Mouse (Mus musculus) ES-Bruce4 (cell line): ENCODE results near the gene Lhfpl3. TPM values are rescaled to one million over a fixed set of nuclear protein-coding genes. Genes with fewer than 3 reads are reported as not detected.

Experiments used
- H3K27ac ChIP-seq: 2 replicates; pipeline ENCODE4 v1.5.1; 2012; ENCODE audit warnings: low read length, inconsistent platforms; ENCODE audit not compliant: insufficient read depth
- H3K27me3 ChIP-seq: 2 replicates; pipeline ENCODE4 v1.6.1; 2012; ENCODE audit warnings: mild to moderate bottlenecking, low read length, inconsistent platforms; ENCODE audit not compliant: control insufficient read depth, poor library complexity, insufficient read depth, severe bottlenecking
- H3K36me3 ChIP-seq: 2 replicates; pipeline ENCODE4 v1.6.1; 2012; ENCODE audit warnings: inconsistent platforms, mild to moderate bottlenecking, low read length, moderate library complexity; ENCODE audit not compliant: control insufficient read depth, poor library complexity, insufficient read depth, severe bottlenecking
- H3K4me1 ChIP-seq: one replicate; pipeline ENCODE4 v1.8.1; 2011; ENCODE audit warnings: low read length; ENCODE audit not compliant: control insufficient read depth, insufficient read depth
- H3K4me3 ChIP-seq: 2 replicates; pipeline ENCODE4 v1.5.1; 2011; ENCODE audit warnings: low read depth, mild to moderate bottlenecking, low read length
- H3K9ac ChIP-seq: 2 replicates; pipeline ENCODE4 v1.6.1; 2012; ENCODE audit warnings: low read depth, mild to moderate bottlenecking, inconsistent platforms; ENCODE audit not compliant: poor library complexity, severe bottlenecking
- H3K9me3 ChIP-seq: replicated peaks from 2 replicates; pipeline ENCODE4 v1.6.1; 2012; ENCODE audit warnings: mild to moderate bottlenecking, low read length, inconsistent platforms; ENCODE audit not compliant: control insufficient read depth, poor library complexity, insufficient read depth, severe bottlenecking
- CTCF ChIP-seq: IDR thresholded peaks from one replicate; pipeline ENCODE4 v1.8.1; 2011; ENCODE audit warnings: low read depth, low read length
- EP300 ChIP-seq: IDR thresholded peaks from 2 replicates; pipeline ENCODE4 v1.6.1; 2011; ENCODE audit warnings: low read depth, low read length; ENCODE audit not compliant: insufficient read depth
- POLR2A ChIP-seq: IDR thresholded peaks from one replicate; pipeline ENCODE4 v1.8.1; 2011; ENCODE audit warnings: low read length; ENCODE audit not compliant: insufficient read depth
- polyA plus RNA-seq: library from polyadenylated mRNA; stranded (reverse); fragments of >200 nt; gene quantifications from 2 replicates; pipeline ENCODE4 v1.2.4, GENCODE M21; 2011; ENCODE audit warnings: low read depth; ENCODE audit not compliant: missing spikeins, insufficient read depth, insufficient read length

Lhfpl3 gene
- polyA plus RNA-seq, 1 experiment = not detected

DNA sequence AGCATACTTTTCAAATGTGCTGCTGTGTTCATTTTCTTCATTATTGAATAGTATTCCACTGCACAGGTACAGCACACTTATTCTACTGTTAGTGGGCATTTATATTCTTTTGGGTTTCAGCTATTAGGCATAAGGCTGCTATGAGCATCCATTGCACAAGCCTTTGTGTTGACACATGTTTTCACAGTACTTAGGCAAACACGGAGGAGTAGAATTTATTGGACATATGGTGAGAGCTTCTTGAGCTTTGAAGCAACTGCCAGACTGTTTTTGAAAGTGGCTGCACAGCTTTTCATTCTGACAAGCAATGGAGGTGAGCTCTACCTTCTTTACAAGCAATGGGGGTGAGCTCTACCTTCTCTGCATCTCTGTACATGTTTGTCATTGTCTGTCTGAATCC lies 49.5 kb downstream of the Lhfpl3 start:
- no peak overlapping the region for H3K4me3 ChIP-seq
- H3K9me3 ChIP-seq = no peaks in the 10 kb centered on the region
- no peak overlapping the region for H3K9ac ChIP-seq
- TF ChIP-seq EP300 (no peak), POLR2A (no peak), CTCF (no peak)
- H3K36me3 ChIP-seq = no peaks in the 10 kb centered on the region
- no peak overlapping the region for H3K27ac ChIP-seq
- no peaks in the 10 kb centered on the region for H3K27me3 ChIP-seq
- no peaks in the 10 kb centered on the region for H3K4me1 ChIP-seq

GRCm38 (mm10) chr5:22813426-22813825 lies 67.6 kb downstream of the Lhfpl3 start:
- TF ChIP-seq CTCF = no peak
- no peak for TF ChIP-seq EP300
- Histone ChIP-seq H3K9me3 (no peaks in the 10 kb centered on the region), H3K9ac (no peak overlapping the region), H3K27ac (no peak overlapping the region), H3K4me3 (no peak overlapping the region), H3K4me1 (no peaks in the 10 kb centered on the region), H3K36me3 (no peaks in the 10 kb centered on the region), H3K27me3 (no peaks in the 10 kb centered on the region)

- no peak overlapping the region for H3K4me3 ChIP-seq
- no peak overlapping the region for H3K27ac ChIP-seq
Measured at GRCm38 (mm10) chr5:22829822-22830450, 84.1 kb downstream of the Lhfpl3 start.

DNA sequence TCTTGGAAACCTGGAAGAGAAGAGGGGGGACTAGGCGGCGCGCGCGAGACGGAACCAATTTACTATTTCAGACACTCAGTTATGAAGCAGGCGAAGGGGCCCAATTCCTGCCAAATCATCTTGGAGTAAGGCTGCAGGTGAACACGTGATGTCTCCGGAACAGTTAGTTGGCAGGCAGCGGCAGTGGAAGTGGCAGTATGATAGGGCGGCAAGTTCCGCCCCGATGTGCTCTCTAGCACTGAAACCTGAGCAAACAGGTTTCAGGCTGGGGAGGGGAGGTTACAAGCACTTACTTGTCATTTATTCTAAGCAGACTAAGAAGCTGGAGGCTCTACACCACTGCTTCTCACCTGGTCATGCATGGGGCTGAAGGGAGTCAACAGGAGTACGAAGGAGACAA lies 105.7 kb downstream of the Lhfpl3 start:
- Histone ChIP-seq H3K9ac (no peak overlapping the region), H3K27ac (no peak overlapping the region), H3K4me1 (no peaks in the 10 kb centered on the region), H3K4me3 (peak overlapping the region; percentile 24), H3K9me3 (no peaks in the 10 kb centered on the region), H3K27me3 (no peaks in the 10 kb centered on the region), H3K36me3 (no peaks in the 10 kb centered on the region)
- TF ChIP-seq POLR2A = no peak
- TF ChIP-seq EP300 = no peak
- no peak for TF ChIP-seq CTCF

More at GRCm38 (mm10) chr5:22829822-22830450, 84.1 kb downstream of the Lhfpl3 start:
- Histone ChIP-seq H3K27me3 (no peaks in the 10 kb centered on the region), H3K4me1 (no peaks in the 10 kb centered on the region), H3K9ac (no peak overlapping the region), H3K9me3 (no peaks in the 10 kb centered on the region), H3K36me3 (no peaks in the 10 kb centered on the region)
- TF ChIP-seq POLR2A (no peak), CTCF (no peak), EP300 (no peak)

DNA sequence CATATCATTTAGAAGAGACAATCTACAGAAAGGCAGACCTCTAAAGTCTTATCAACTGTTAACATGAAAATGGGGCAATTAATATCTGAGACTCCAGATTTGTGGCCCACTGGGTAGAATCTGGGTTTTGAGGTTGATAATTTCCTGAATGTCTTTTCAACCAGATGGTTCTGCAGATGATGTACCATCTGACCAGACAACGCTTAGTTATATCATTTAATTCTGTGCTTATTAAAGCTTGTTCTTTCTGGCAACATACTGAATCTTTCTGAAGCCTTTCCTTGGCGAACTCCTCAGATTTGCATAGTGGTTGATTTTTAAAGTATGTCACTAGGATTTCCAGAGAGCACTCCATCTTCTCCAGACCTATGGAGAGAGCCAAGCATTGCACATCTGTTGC lies 107.6 kb downstream of the Lhfpl3 start:
- H3K9me3 ChIP-seq = no peaks in the 10 kb centered on the region
- no peaks in the 10 kb centered on the region for H3K4me1 ChIP-seq
- H3K36me3 ChIP-seq = no peaks in the 10 kb centered on the region
- H3K9ac ChIP-seq = no peak overlapping the region
- H3K27ac ChIP-seq = no peak overlapping the region
- no peak overlapping the region for H3K4me3 ChIP-seq
- no peaks in the 10 kb centered on the region for H3K27me3 ChIP-seq
- TF ChIP-seq EP300 (no peak), POLR2A (no peak), CTCF (no peak)

- no peaks in the 10 kb centered on the region for H3K9me3 ChIP-seq
- H3K4me1 ChIP-seq = no peaks in the 10 kb centered on the region
- TF ChIP-seq POLR2A (no peak), EP300 (no peak), CTCF (no peak)
- H3K27me3 ChIP-seq = no peaks in the 10 kb centered on the region
- no peaks in the 10 kb centered on the region for H3K36me3 ChIP-seq
- H3K9ac ChIP-seq = no peak overlapping the region
- H3K4me3 ChIP-seq = no peak overlapping the region
- H3K27ac ChIP-seq = no peak overlapping the region
Measured at GRCm38 (mm10) chr5:22856480-22856879, 110.6 kb downstream of the Lhfpl3 start.
